Mouse (Mus musculus): Measurements from ENCODE around the gene Serpinb3a. TPM values are rescaled to one million over a fixed set of nuclear protein-coding genes. Genes with fewer than 3 reads are reported as not detected.

Gene Serpinb3a
- polyA plus RNA-seq, 1 experiment from 2014 or later, result not detected

DNA sequence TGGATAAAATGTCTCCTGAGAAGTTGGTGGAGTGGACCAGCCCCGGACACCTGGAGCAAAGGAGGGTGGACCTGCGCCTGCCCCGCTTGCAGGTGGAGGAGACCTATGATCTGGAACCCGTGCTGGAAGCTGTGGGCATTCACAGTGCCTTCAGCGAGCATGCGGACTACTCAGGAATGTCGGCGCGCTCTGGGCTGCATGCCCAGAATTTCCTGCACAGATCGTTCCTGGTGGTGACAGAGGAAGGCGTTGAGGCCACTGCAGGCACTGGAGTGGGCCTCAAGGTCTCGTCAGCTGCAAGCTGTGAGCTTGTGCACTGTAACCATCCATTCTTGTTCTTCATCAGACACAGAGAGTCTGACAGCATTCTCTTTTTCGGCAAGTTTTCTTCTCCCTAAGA lies 51.7 kb downstream of the Serpinb3a start:
- Histone ChIP-seq H3K4me1 (ENCODE audit: control insufficient read depth, insufficient read depth, low read length) (no peaks in the 10 kb centered on the region), H3K4me2 (replicated peaks; ENCODE audit: low read depth, low read length) (no peak overlapping the region), H3K27ac (ENCODE audit: low read depth, low read length) (no peak overlapping the region), H3K9ac (ENCODE audit: low read depth, low read length) (no peak overlapping the region), H3K27me3 (ENCODE audit: control insufficient read depth, insufficient read depth, low read length) (no peaks in the 10 kb centered on the region), H3K9me3 (ENCODE audit: control insufficient read depth, low read length) (no peaks in the 10 kb centered on the region), H3K36me3 (ENCODE audit: control insufficient read depth, insufficient read depth, low read length) (no peaks in the 10 kb centered on the region), H3K4me3 (ENCODE audit: low read length) (no peak overlapping the region)
- 79% methylated on average over 13 of the region's 13 CpGs for WGBS
- no peak for ATAC-seq (ENCODE audit: low FRiP score, low TSS enrichment)

Other genes starting within 250 kb of the Serpinb3a start
- 0.21 TPM in 1 of 2 replicates, not detected in the other for gene Serpinb5, start 191.1 kb downstream of the Serpinb3a start, polyA plus RNA-seq (2014; fragmentation: Nextera tagmentation; extraction: Ambion mirVana)
- gene Serpinb12, start 117.9 kb downstream of the Serpinb3a start, polyA plus RNA-seq (2014; fragmentation: Nextera tagmentation; extraction: Ambion mirVana), result not detected in 2 replicates
- not detected in 2 replicates for gene Serpinb13, start 71.3 kb downstream of the Serpinb3a start, polyA plus RNA-seq (2014; fragmentation: Nextera tagmentation; extraction: Ambion mirVana)
- gene Serpinb3d, start 31.2 kb upstream of the Serpinb3a start, polyA plus RNA-seq (2014; fragmentation: Nextera tagmentation; extraction: Ambion mirVana), result not detected in 2 replicates
- not detected in 2 replicates for gene Serpinb3b, start 226.1 kb upstream of the Serpinb3a start, polyA plus RNA-seq (2014; fragmentation: Nextera tagmentation; extraction: Ambion mirVana)
- gene Serpinb3c, start 226.1 kb upstream of the Serpinb3a start, polyA plus RNA-seq (2014; fragmentation: Nextera tagmentation; extraction: Ambion mirVana), result not detected in 2 replicates

Measured in kidney, embryonic 14.5 days (tissue).